Mouse (Mus musculus) neural tube, embryonic 11.5 days (tissue): ENCODE measurements around the gene Fnip2. TPM values are rescaled to one million over a fixed set of nuclear protein-coding genes. Genes with fewer than 3 reads are reported as not detected.

Experiments
- ATAC-seq: fragments of 200-750 bp; cut with Nextera tagmentation; 2 replicates; pipeline ENCODE4 v1.8.0; 2017; ENCODE audit warnings: moderate number of reproducible peaks, mild to moderate bottlenecking, moderate TSS enrichment, moderate library complexity; ENCODE audit not compliant: insufficient read depth, low FRiP score, low TSS enrichment
- DNase-seq: peaks from one replicate; pipeline ENCODE4 v3.0.0-alpha.2; 2015; ENCODE audit warnings: low spot score
- H3K27ac ChIP-seq: fragments of 300-500 bp; sonication (generic); 2 replicates; pipeline ENCODE4 v1.5.1; 2014; ENCODE audit warnings: low read depth, mild to moderate bottlenecking, low read length
- H3K27me3 ChIP-seq: fragments of 300-500 bp; sonication (generic); 2 replicates; pipeline ENCODE4 v1.6.1; 2014; ENCODE audit warnings: mild to moderate bottlenecking, low read length, mixed read lengths; ENCODE audit not compliant: control insufficient read depth, insufficient read depth
- H3K36me3 ChIP-seq: fragments of 300-500 bp; sonication (generic); 2 replicates; pipeline ENCODE4 v1.6.1; 2014; ENCODE audit warnings: mild to moderate bottlenecking, low read length, moderate library complexity, mixed read lengths; ENCODE audit not compliant: control insufficient read depth, insufficient read depth
- H3K4me1 ChIP-seq: fragments of 300-500 bp; sonication (generic); 2 replicates; pipeline ENCODE4 v1.6.1; 2014; ENCODE audit warnings: low read length, mixed read lengths; ENCODE audit not compliant: control insufficient read depth, insufficient read depth
- H3K4me2 ChIP-seq: fragments of 300-500 bp; sonication (generic); 2 replicates; pipeline ENCODE4 v1.6.1; 2014; ENCODE audit warnings: low read depth, mild to moderate bottlenecking, moderate library complexity
- H3K4me3 ChIP-seq: fragments of 300-500 bp; sonication (generic); 2 replicates; pipeline ENCODE4 v1.5.1; 2014; ENCODE audit warnings: low read depth, low read length
- H3K9ac ChIP-seq: fragments of 300-500 bp; sonication (generic); 2 replicates; pipeline ENCODE4 v1.6.1; 2014; ENCODE audit warnings: mild to moderate bottlenecking, low read length
- H3K9me3 ChIP-seq: fragments of 300-500 bp; sonication (generic); 2 replicates; pipeline ENCODE4 v1.6.1; 2016; ENCODE audit warnings: low read length; ENCODE audit not compliant: control insufficient read depth
- WGBS: fragments of 180-500 bp; shearing (Covaris S2); extraction: QIAGEN DNeasy Blood & Tissue Kit; methylation state at CpG from one replicate; pipeline ENCODE4 v1.1.7; 2014; 5-methylcytosine and 5-hydroxymethylcytosine counted together
- polyA plus RNA-seq: library from polyadenylated mRNA; unstranded; fragments of >200 nt; fragmentation: Nextera tagmentation; extraction: Ambion mirVana; gene quantifications from 2 replicates; pipeline ENCODE4 v1.2.1, GENCODE M21; 2014

The Fnip2 gene
- polyA plus RNA-seq, 1 experiment from 2014 or later, result 7.2 TPM

DNA sequence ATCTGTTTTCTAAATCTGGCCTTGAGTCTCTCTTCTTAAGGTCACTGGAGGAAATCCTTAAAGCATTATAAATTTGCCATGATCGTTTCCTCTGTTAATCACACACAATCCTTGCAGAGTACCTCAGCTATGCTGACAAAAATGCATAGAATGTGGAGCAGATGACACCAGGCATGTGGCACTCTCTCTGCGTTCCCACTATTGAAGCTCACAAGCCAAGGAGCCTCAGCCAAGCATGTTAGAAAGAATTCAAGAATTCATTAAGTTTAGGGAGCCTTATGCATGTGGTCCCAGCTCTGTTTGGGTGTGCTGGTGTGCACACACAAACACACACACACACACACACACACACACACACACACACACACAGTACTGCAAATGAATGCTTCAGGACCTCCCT is 155.9 kb downstream of the Fnip2 start:
- ATAC-seq (no peak), DNase-seq (no peak)
- H3K9ac ChIP-seq, result no peak overlapping the region
- no peak overlapping the region for H3K4me3 ChIP-seq
- H3K9me3 ChIP-seq, result no peaks in the 10 kb centered on the region
- H3K4me2 ChIP-seq, result no peak overlapping the region
- no peaks in the 10 kb centered on the region for H3K36me3 ChIP-seq
- no peaks in the 10 kb centered on the region for H3K27me3 ChIP-seq
- H3K4me1 ChIP-seq, result peaks cover 3% of the 10 kb centered on the region; the same call in 1 of the 2 replicates
- 57% methylated on average over 2 of the region's 2 CpGs for WGBS
- H3K27ac ChIP-seq, result no peak overlapping the region

DNA sequence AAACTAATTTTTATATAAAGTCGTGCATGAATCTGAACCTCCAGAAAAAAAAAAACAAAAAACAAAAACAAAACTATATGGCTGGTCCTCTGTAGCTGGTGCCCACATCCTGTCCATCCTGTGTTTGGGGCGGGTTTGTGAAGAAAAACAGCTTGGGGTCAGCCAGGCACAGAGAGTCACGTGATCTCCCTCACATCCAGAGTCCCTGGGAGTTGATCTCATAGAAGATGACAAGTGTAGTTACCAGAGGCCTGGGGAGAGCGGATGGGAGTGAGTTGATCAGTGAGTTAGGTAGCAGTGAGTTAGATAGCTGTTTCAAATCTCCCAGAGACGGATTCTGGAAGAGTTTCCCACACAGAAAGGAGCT is 157.0 kb downstream of the Fnip2 start:
- Histone ChIP-seq H3K27me3 (no peaks in the 10 kb centered on the region), H3K27ac (no peak overlapping the region), H3K36me3 (no peaks in the 10 kb centered on the region)

DNA sequence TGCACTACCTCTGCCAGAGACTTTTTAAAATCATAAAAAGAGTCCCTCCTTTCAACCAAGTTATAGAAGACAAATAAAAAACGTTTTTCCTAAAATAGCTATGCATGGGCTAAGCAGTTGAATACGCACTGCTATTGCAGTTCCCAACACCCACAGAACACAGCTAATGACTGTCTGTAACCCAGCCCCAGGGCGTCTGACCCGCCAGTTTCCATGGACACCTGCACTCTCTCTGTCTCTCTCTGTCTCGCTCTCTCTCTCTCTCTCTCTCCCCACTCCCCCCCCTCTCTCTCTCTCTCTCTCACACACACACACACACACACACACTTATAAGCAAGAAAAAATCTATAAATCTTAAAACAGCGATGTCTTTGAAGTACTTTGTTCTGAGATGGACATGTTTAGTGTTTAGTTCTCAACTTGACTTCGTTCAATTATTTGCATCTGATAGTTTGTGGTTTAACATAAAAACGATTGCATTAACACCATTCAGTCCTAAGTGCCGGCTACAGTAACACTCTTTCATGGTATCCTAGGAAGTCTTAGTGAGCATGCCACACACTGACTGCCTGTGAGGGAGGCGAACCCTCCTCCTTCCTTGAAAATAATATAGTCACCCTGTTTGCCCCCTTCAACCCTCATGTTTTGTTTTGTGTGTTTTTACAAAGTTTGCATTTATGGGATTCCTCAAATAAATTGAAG is 157.5 kb downstream of the Fnip2 start:
- peak; percentile 84 for ATAC-seq
- 17% methylated on average over 10 of the region's 10 CpGs for WGBS
- H3K9ac ChIP-seq, result no peak overlapping the region
- H3K27ac ChIP-seq, result peak overlapping the region; percentile 28; the same call in 1 of the 2 replicates
- no peak overlapping the region for H3K4me2 ChIP-seq
- no peaks in the 10 kb centered on the region for H3K9me3 ChIP-seq
- H3K4me1 ChIP-seq, result peaks cover 3% of the 10 kb centered on the region; the same call in 1 of the 2 replicates
- no peaks in the 10 kb centered on the region for H3K36me3 ChIP-seq
- H3K4me3 ChIP-seq, result no peak overlapping the region
- H3K27me3 ChIP-seq, result no peaks in the 10 kb centered on the region
- DNase-seq, result peak; percentile 66

More for the DNA sequence above, 157.0 kb downstream of the Fnip2 start:
- H3K4me1 ChIP-seq, result peaks cover 3% of the 10 kb centered on the region; the same call in 1 of the 2 replicates
- no peak overlapping the region for H3K4me3 ChIP-seq
- H3K4me2 ChIP-seq, result no peak overlapping the region
- peak; percentile 61; the same call in 1 of the 2 replicates for ATAC-seq
- H3K9ac ChIP-seq, result no peak overlapping the region
- 35% methylated on average over 5 of the region's 5 CpGs for WGBS
- no peaks in the 10 kb centered on the region for H3K9me3 ChIP-seq
- DNase-seq, result peak; percentile 32

DNA sequence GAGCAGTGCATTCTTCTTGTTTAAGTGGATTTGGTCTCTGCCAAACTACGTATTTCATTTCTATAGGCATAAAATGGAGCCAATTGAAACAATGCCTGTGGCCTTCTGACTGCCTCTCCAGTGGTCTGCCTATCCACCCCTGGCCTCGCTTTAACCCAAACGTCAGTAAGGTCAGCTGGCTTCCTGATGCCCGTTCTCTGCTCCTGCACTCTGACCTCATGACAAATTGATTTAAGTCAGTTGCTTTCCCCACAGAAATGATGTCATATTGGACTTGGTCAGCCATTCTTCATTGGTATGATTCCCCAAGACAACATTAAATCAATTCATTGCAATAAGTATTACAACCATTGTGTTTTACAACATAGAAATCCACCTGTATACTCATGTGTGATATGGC is 159.1 kb downstream of the Fnip2 start:
- Histone ChIP-seq H3K4me1 (peaks cover 3% of the 10 kb centered on the region; the same call in 1 of the 2 replicates), H3K36me3 (no peaks in the 10 kb centered on the region), H3K27ac (no peak overlapping the region), H3K9me3 (no peaks in the 10 kb centered on the region), H3K9ac (no peak overlapping the region), H3K27me3 (no peaks in the 10 kb centered on the region), H3K4me2 (no peak overlapping the region), H3K4me3 (no peak overlapping the region)
- ATAC-seq, result no peak
- no peak for DNase-seq
- WGBS, result 13% methylated on average over 4 of the region's 4 CpGs

Other genes starting within 250 kb of the Fnip2 start
- 0.31 TPM in 1 of 2 replicates, not detected in the other for gene Gm17359, start 231.1 kb downstream of the Fnip2 start, polyA plus RNA-seq
- 208 and 209 TPM in 2 replicates for gene Ppid, start 23.5 kb upstream of the Fnip2 start, polyA plus RNA-seq
- gene 4930579G24Rik, start 61.3 kb upstream of the Fnip2 start, polyA plus RNA-seq, result 21.5 and 25.3 TPM in 2 replicates
- 54.4 and 56.1 TPM in 2 replicates for gene Etfdh, start 61.7 kb upstream of the Fnip2 start, polyA plus RNA-seq
- 0.04 TPM in 1 of 2 replicates, not detected in the other for gene Rxfp1, start 170.1 kb upstream of the Fnip2 start, polyA plus RNA-seq